Mouse (Mus musculus): ENCODE measurements at regions not wholly inside any gene's neighbourhood (a gene's known extent, or its start where the extent isn't known, plus 50 kb on each side); places are given as distances from the start of the nearest gene placed in this dataset.

DNA sequence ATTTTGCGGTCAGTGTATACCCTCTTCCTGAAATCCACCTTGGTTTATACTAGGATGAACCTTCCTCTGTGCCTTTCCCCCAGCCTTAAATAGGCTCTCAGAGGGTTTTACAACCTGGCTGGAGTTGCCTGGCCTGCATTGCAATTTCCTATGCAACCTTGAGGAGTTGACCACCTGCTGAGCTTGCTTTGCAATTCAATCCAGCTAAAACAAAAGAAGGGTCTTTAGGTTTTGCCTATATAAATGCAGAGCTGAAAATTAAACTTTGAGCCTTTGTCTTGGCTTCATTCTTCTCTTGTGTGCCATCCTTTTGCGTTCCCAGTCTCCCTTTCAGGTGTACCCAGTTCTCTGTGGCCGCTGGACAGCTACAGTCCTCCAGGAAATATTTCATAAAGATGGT, 53.0 kb upstream of the Phyhipl start:
- no peak for TF ChIP-seq CTCF (conservative IDR thresholded peaks at IDR 0.05; ENCODE audit: insufficient read depth, insufficient read length, low read depth, low read length)
- TF ChIP-seq POLR2A (IDR thresholded peaks at IDR 0.05; ENCODE audit: low read depth, low read length), result no peak
